Mouse (Mus musculus): ENCODE data around the gene Dnm3. TPM values are rescaled to one million over a fixed set of nuclear protein-coding genes. Genes with fewer than 3 reads are reported as not detected.

Gene Dnm3
- polyA plus RNA-seq, 1 experiment from 2014 or later, result 27.8 TPM

GRCm38 (mm10) chr1:162312621-162313020 is 165.2 kb downstream of the Dnm3 start:
- H3K27me3 ChIP-seq (replicated peaks), result no peaks in the 10 kb centered on the region
- no peaks in the 10 kb centered on the region for H3K9me3 ChIP-seq
- no peak overlapping the region for H3K4me3 ChIP-seq
- no peak overlapping the region for H3K27ac ChIP-seq
- no peak overlapping the region for H3K9ac ChIP-seq
- ATAC-seq (ENCODE audit: low FRiP score, low read depth), result no peak
- 74% methylated on average over 2 of the region's 2 CpGs for WGBS
- H3K36me3 ChIP-seq, result no peaks in the 10 kb centered on the region
- H3K4me2 ChIP-seq (replicated peaks), result no peak overlapping the region
- 0 out of 2 replicates have a peak, but pooled peaks cover 4% of the 10 kb centered on the region for H3K4me1 ChIP-seq

- Histone ChIP-seq H3K4me2 (replicated peaks) (no peak overlapping the region), H3K9me3 (no peaks in the 10 kb centered on the region), H3K27ac (no peak overlapping the region), H3K36me3 (no peaks in the 10 kb centered on the region), H3K4me1 (0 out of 2 replicates have a peak, but pooled peaks cover 4% of the 10 kb centered on the region), H3K27me3 (replicated peaks) (no peaks in the 10 kb centered on the region), H3K4me3 (no peak overlapping the region), H3K9ac (no peak overlapping the region)
- no peak for ATAC-seq (ENCODE audit: low FRiP score, low read depth)
- 83% methylated on average over 7 of the region's 7 CpGs for WGBS
Measured at GRCm38 (mm10) chr1:162312152-162312551, 165.7 kb downstream of the Dnm3 start.

- no peak overlapping the region for H3K9ac ChIP-seq
- no peak overlapping the region for H3K4me2 ChIP-seq (replicated peaks)
- 0 out of 2 replicates have a peak, but pooled peaks cover 3% of the 10 kb centered on the region for H3K4me1 ChIP-seq
- H3K9me3 ChIP-seq, result no peaks in the 10 kb centered on the region
- H3K27me3 ChIP-seq (replicated peaks), result no peaks in the 10 kb centered on the region
- H3K4me3 ChIP-seq, result no peak overlapping the region
- no peaks in the 10 kb centered on the region for H3K36me3 ChIP-seq
- ATAC-seq (ENCODE audit: low FRiP score, low read depth), result no peak
- 82% methylated on average over 6 of the region's 6 CpGs for WGBS
- no peak overlapping the region for H3K27ac ChIP-seq
Measured at GRCm38 (mm10) chr1:162305247-162305646, 172.6 kb downstream of the Dnm3 start.

- Histone ChIP-seq H3K36me3 (no peaks in the 10 kb centered on the region), H3K27me3 (replicated peaks) (no peaks in the 10 kb centered on the region), H3K4me1 (0 out of 2 replicates have a peak, but pooled peaks cover 3% of the 10 kb centered on the region), H3K4me3 (no peak overlapping the region), H3K4me2 (replicated peaks) (no peak overlapping the region), H3K9ac (no peak overlapping the region), H3K9me3 (no peaks in the 10 kb centered on the region), H3K27ac (no peak overlapping the region)
- no peak for ATAC-seq (ENCODE audit: low FRiP score, low read depth)
- WGBS, result 52% methylated on average over 4 of the region's 4 CpGs
Measured at GRCm38 (mm10) chr1:162302480-162302879, 175.4 kb downstream of the Dnm3 start.

GRCm38 (mm10) chr1:162299558-162300319 is 178.1 kb downstream of the Dnm3 start:
- H3K27ac ChIP-seq, result no peak overlapping the region
- H3K9ac ChIP-seq, result no peak overlapping the region
- no peaks in the 10 kb centered on the region for H3K36me3 ChIP-seq
- ATAC-seq (ENCODE audit: low FRiP score, low read depth), result no peak
- no peak overlapping the region for H3K4me3 ChIP-seq
- 78% methylated on average over 12 of the region's 12 CpGs for WGBS
- H3K4me1 ChIP-seq, result 0 out of 2 replicates have a peak, but pooled peaks cover 3% of the 10 kb centered on the region
- H3K9me3 ChIP-seq, result no peaks in the 10 kb centered on the region
- H3K4me2 ChIP-seq (replicated peaks), result no peak overlapping the region
- no peaks in the 10 kb centered on the region for H3K27me3 ChIP-seq (replicated peaks)

- H3K9ac ChIP-seq, result no peak overlapping the region
- 83% methylated on average over 3 of the region's 3 CpGs for WGBS
- H3K27me3 ChIP-seq (replicated peaks), result no peaks in the 10 kb centered on the region
- no peaks in the 10 kb centered on the region for H3K36me3 ChIP-seq
- H3K9me3 ChIP-seq, result no peaks in the 10 kb centered on the region
- H3K27ac ChIP-seq, result no peak overlapping the region
- H3K4me1 ChIP-seq, result 0 out of 2 replicates have a peak, but pooled peaks cover 3% of the 10 kb centered on the region
- no peak overlapping the region for H3K4me2 ChIP-seq (replicated peaks)
- no peak overlapping the region for H3K4me3 ChIP-seq
- no peak for ATAC-seq (ENCODE audit: low FRiP score, low read depth)
Measured at GRCm38 (mm10) chr1:162298527-162298926, 179.3 kb downstream of the Dnm3 start.

- ATAC-seq (ENCODE audit: low FRiP score, low read depth), result no peak
- Histone ChIP-seq H3K4me2 (replicated peaks) (no peak overlapping the region), H3K9ac (no peak overlapping the region), H3K9me3 (no peaks in the 10 kb centered on the region), H3K4me1 (no peaks in the 10 kb centered on the region), H3K27me3 (replicated peaks) (no peaks in the 10 kb centered on the region), H3K27ac (no peak overlapping the region), H3K36me3 (no peaks in the 10 kb centered on the region), H3K4me3 (no peak overlapping the region)
- WGBS, result 81% methylated on average over 5 of the region's 5 CpGs
Measured at GRCm38 (mm10) chr1:162295443-162295842, 182.4 kb downstream of the Dnm3 start.

- 91% methylated on average over 4 of the region's 4 CpGs for WGBS
Measured at GRCm38 (mm10) chr1:162294572-162294910, 183.3 kb downstream of the Dnm3 start.

GRCm38 (mm10) chr1:162293732-162294571 is 183.9 kb downstream of the Dnm3 start:
- WGBS, result 76% methylated on average over 4 of the region's 4 CpGs
- no peak overlapping the region for H3K4me3 ChIP-seq
- no peak for ATAC-seq (ENCODE audit: low FRiP score, low read depth)
- H3K4me1 ChIP-seq, result no peaks in the 10 kb centered on the region
- no peak overlapping the region for H3K27ac ChIP-seq
- no peaks in the 10 kb centered on the region for H3K36me3 ChIP-seq
- H3K27me3 ChIP-seq (replicated peaks), result no peaks in the 10 kb centered on the region
- no peak overlapping the region for H3K9ac ChIP-seq
- H3K4me2 ChIP-seq (replicated peaks), result no peak overlapping the region
- no peaks in the 10 kb centered on the region for H3K9me3 ChIP-seq

More at GRCm38 (mm10) chr1:162294572-162294910, 183.3 kb downstream of the Dnm3 start:
- Histone ChIP-seq H3K27me3 (replicated peaks) (no peaks in the 10 kb centered on the region), H3K9ac (no peak overlapping the region), H3K27ac (no peak overlapping the region), H3K9me3 (no peaks in the 10 kb centered on the region), H3K4me3 (no peak overlapping the region), H3K4me2 (replicated peaks) (no peak overlapping the region), H3K36me3 (no peaks in the 10 kb centered on the region), H3K4me1 (no peaks in the 10 kb centered on the region)
- no peak for ATAC-seq (ENCODE audit: low FRiP score, low read depth)

- no peak overlapping the region for H3K4me2 ChIP-seq (replicated peaks)
- H3K9ac ChIP-seq, result no peak overlapping the region
- no peak overlapping the region for H3K4me3 ChIP-seq
- H3K27me3 ChIP-seq (replicated peaks), result no peaks in the 10 kb centered on the region
- no peak for ATAC-seq (ENCODE audit: low FRiP score, low read depth)
- no peak overlapping the region for H3K27ac ChIP-seq
- 56% methylated on average over 6 of the region's 6 CpGs for WGBS
- no peaks in the 10 kb centered on the region for H3K9me3 ChIP-seq
- peaks cover 3% of the 10 kb centered on the region for H3K4me1 ChIP-seq
- no peaks in the 10 kb centered on the region; the same call in 1 of the 2 replicates for H3K36me3 ChIP-seq
Measured at GRCm38 (mm10) chr1:162286910-162287309, 190.9 kb downstream of the Dnm3 start.

GRCm38 (mm10) chr1:162281981-162282381 is 195.9 kb downstream of the Dnm3 start:
- Histone ChIP-seq H3K36me3 (no peaks in the 10 kb centered on the region; the same call in 1 of the 2 replicates), H3K4me3 (no peak overlapping the region), H3K9ac (no peak overlapping the region), H3K4me2 (replicated peaks) (no peak overlapping the region), H3K27ac (no peak overlapping the region), H3K4me1 (peaks cover 7% of the 10 kb centered on the region), H3K27me3 (replicated peaks) (no peaks in the 10 kb centered on the region), H3K9me3 (no peaks in the 10 kb centered on the region)
- peak; percentile 56; the same call in 1 of the 2 replicates for ATAC-seq (ENCODE audit: low FRiP score, low read depth)
- WGBS, result 6% methylated on average over 7 of the region's 7 CpGs

- 96% methylated on average over 4 of the region's 4 CpGs for WGBS
- Histone ChIP-seq H3K4me1 (peaks cover 7% of the 10 kb centered on the region), H3K9me3 (no peaks in the 10 kb centered on the region), H3K27ac (no peak overlapping the region), H3K4me3 (no peak overlapping the region), H3K36me3 (no peaks in the 10 kb centered on the region; the same call in 1 of the 2 replicates), H3K27me3 (replicated peaks) (no peaks in the 10 kb centered on the region), H3K4me2 (replicated peaks) (no peak overlapping the region), H3K9ac (no peak overlapping the region)
- no peak for ATAC-seq (ENCODE audit: low FRiP score, low read depth)
Measured at GRCm38 (mm10) chr1:162280052-162280451, 197.8 kb downstream of the Dnm3 start.

Data from neural tube, embryonic 12.5 days (tissue).